Mouse (Mus musculus): ENCODE data around the gene Lbhd1.
"Not testable (repeated sequence)": the region's sequence is repeated elsewhere in the genome, so short reads cannot be mapped to it uniquely, and the experiment has no call there.

GRCm38 (mm10) chr19:8870381-8870780 lies 13.2 kb upstream of the Lbhd1 start:
- not testable (repeated sequence) for TF ChIP-seq GATA1, TAL1 (IDR thresholded peaks at IDR 0.05; ENCODE audit: low read length)
